Mouse (Mus musculus): ENCODE measurements around the gene Heg1. TPM values are rescaled to one million over a fixed set of nuclear protein-coding genes. Genes with fewer than 3 reads are reported as not detected.

Gene Heg1
- polyA plus RNA-seq (2021; fragmentation: Nextera tagmentation) = 4.4 and 10.3 TPM in 2 replicates
- long read RNA-seq, experiment 1, partial matches to known transcripts = 1 of 17 reads
- long read RNA-seq, experiment 1, other reads (novel, unspliced or antisense) = 12 of 17 reads
- long read RNA-seq, experiment 2, partial matches to known transcripts = 1 of 6 reads
- long read RNA-seq, experiment 2, other reads (novel, unspliced or antisense) = 5 of 6 reads

DNA sequence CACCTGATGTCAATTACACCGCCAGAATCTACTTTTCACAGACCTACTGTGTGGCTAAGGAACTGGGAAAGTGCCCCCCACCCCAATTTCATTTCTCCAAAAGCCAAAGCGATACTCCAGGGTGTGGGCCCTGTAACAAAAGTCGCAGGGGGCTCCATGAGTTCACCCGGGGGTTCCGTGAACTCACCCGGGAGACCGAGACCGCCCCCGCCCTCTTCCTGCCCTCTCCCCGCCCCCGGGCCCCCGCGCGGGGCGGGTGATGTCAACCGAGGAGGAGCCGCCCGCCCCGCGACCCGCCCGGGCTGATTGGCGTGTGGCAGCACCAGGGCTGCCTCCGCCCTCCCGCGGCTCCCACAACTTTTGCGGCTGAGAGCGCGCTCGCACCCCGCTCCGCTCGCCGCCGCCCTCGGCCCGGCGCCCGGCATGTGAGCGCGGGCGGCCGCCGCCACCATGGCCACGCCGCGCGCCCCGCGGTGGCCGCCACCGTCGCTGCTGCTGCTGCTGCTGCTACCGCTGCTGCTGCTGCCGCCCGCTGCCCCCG lies at the start of gene Heg1:
Heg1 (plus strand) TSS at position 209 of the 541 bp plus-strand sequence.

DNA sequence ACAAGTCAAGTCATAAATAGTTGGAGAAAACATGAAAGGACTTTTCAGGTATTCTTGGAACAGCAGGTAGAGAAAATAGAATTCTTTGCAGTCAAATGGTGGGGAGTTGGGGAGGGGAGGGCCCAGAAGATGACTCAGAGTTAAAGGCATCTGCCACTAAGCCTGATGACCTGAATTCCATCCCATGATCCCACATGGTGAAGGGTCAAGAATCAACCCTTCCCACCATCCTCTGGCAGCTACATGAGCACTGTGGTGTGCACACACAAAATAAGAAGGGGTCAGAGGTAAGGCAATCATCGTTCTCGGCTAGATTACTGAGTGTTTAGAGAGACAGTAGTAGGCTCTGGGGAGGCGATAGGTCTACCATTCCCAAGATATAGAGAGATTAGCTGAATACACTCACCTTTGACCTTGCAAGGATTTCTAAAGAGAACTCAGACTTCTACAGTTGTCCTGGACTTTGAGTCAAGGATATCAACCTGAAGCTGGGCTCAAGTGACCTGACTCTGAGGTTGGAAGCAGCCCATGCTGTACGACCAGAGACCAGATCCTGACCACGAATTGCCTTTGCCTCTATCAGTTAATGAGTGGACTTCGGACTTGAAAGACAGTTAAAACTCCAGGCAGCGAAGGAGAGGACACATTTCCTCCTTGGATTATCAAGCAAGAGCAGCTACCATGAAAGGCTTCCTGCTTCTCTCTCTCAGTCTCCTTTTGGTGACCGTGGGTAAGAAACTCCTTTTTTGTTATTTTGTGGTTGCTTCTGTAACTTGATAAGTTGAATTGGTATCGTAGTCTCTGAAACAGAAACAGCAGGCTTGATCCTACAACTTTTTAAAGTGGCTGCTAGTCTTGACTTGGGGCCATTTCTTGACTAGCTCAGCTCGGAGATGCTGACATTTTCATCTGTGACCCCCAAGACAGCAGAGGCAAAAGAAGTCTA lies 109.9 kb downstream of the Heg1 start, which contains the start of gene Muc13:
Muc13 (plus strand) TSS at position 192 of the 946 bp plus-strand sequence.

Other genes with a start within 250 kb of the Heg1 start
- 0.59 and 0.64 TPM in 2 replicates for gene Slc12a8, start 167.0 kb upstream of the Heg1 start, polyA plus RNA-seq (2021; fragmentation: Nextera tagmentation)
- not detected in 2 replicates for gene Muc13, start 109.7 kb downstream of the Heg1 start, polyA plus RNA-seq (2021; fragmentation: Nextera tagmentation)
- gene Itgb5, start 145.3 kb downstream of the Heg1 start, polyA plus RNA-seq (2021; fragmentation: Nextera tagmentation) = 8.6 and 29.4 TPM in 2 replicates